Mouse (Mus musculus): ENCODE results near the gene Tap1. TPM values are rescaled to one million over a fixed set of nuclear protein-coding genes. Genes with fewer than 3 reads are reported as not detected.

Tap1 gene
- polyA plus RNA-seq, 1 experiment from 2014 or later, result 1.1 TPM

DNA sequence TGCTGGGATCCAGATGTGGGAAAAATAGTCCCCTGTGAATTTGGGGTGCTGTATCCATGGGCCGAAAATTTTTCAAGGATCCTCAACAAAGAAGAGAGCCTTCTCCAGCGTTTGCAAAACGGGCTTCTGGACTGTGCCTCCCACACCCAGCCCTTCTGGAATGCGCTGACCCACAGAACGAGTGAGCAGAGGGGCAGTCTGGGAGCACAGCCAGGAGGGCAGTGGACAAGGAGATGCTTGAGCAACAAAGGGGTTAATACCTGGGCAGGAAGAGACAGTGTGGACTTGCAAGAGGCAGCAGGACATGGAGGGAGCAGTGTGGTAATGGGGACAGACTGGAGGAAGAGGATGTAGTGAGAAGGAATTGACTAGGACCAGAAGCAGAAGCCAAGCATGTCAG, 31.8 kb upstream of the Tap1 start:
- Histone ChIP-seq H3K9ac (no peak overlapping the region), H3K4me2 (no peak overlapping the region), H3K9me3 (no peaks in the 10 kb centered on the region), H3K27ac (no peak overlapping the region), H3K4me1 (replicated peaks) (no peaks in the 10 kb centered on the region), H3K27me3 (0 out of 2 replicates have a peak, but pooled peaks cover 3% of the 10 kb centered on the region), H3K4me3 (no peak overlapping the region), H3K36me3 (no peaks in the 10 kb centered on the region)
- 66% methylated on average over 5 of the region's 5 CpGs for WGBS
- ATAC-seq (ENCODE audit: low FRiP score), result no peak

DNA sequence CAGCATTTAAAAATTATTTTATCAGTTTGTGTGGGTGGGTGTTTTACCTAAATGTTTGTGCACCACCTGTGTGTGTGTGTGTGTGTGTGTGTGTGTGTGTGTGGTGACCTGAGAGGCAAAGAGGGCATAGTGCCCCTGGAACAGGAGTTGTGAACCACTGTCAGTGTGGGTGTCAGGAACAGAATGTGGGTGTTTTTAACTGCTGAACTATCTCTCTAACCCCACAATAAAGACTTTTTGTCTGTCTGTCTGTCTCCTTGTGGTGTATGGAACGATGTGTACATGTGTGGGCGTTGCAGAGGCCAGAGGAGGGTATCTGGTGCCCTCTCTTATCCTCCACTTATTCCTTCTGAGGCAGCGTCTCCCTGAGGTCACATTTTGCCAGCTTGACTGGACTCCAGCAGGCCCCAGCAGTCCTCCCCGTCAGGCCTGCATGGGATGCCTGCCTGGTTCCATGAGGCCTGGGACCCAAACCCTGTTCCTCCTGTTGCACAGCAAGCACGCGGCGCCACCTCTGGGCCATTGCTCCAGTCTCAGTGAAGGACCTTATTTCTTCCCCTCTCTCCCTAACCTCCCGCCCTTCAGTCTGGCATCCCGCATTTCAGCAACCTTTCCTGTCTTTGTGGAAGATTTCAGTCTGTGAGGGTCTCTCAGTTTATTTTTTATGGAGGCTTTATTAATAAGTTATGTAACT, 23.0 kb upstream of the Tap1 start:
- no peaks in the 10 kb centered on the region for H3K4me1 ChIP-seq (replicated peaks)
- 0 out of 2 replicates have a peak, but pooled peaks cover 4% of the 10 kb centered on the region for H3K27me3 ChIP-seq
- WGBS, result 48% methylated on average over 9 of the region's 9 CpGs
- no peak overlapping the region for H3K27ac ChIP-seq
- H3K36me3 ChIP-seq, result no peaks in the 10 kb centered on the region
- ATAC-seq (ENCODE audit: low FRiP score), result no peak
- H3K9ac ChIP-seq, result no peak overlapping the region
- H3K4me3 ChIP-seq, result no peak overlapping the region
- no peak overlapping the region for H3K4me2 ChIP-seq
- peaks cover 4% of the 10 kb centered on the region; the same call in 1 of the 2 replicates for H3K9me3 ChIP-seq

DNA sequence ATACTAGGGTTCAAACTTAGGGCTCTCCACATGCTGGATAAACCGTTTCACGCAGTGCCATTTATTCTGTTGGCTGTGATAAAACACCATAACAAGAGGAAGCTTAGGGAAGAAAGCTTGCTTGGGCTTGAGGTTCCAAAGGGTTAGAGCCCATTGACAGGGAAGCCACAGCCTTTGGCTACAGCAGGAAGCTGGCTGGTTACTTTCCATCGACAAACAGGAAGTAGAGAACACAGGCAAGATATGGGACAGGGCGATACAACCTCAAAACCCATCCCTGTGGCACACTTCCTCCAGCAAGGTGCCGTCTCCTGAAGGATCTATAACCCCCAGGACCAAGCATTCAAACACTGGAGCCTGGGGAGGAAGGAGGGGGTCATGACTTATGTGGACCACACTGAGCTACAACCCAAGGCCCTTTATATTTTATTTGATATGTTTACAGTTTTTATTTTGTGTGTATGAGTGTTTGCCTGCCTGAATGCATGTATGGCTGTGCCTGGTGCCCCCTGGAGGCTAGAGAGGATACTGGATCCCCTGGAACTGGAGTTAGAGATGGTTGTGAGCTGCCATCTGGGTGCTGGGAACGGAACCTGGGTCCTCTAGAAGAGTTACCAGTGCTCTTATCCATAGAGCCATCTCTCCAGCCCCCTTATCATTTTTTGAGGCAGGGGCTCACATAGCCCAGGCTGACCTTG, 22.2 kb upstream of the Tap1 start:
- WGBS, result 88% methylated on average over 6 of the region's 6 CpGs
- H3K4me3 ChIP-seq, result no peak overlapping the region
- H3K36me3 ChIP-seq, result no peaks in the 10 kb centered on the region
- H3K9ac ChIP-seq, result no peak overlapping the region
- H3K4me2 ChIP-seq, result no peak overlapping the region
- H3K27ac ChIP-seq, result no peak overlapping the region
- ATAC-seq (ENCODE audit: low FRiP score), result no peak
- H3K4me1 ChIP-seq (replicated peaks), result no peaks in the 10 kb centered on the region
- 0 out of 2 replicates have a peak, but pooled peaks cover 4% of the 10 kb centered on the region for H3K27me3 ChIP-seq
- H3K9me3 ChIP-seq, result peaks cover 4% of the 10 kb centered on the region; the same call in 1 of the 2 replicates

DNA sequence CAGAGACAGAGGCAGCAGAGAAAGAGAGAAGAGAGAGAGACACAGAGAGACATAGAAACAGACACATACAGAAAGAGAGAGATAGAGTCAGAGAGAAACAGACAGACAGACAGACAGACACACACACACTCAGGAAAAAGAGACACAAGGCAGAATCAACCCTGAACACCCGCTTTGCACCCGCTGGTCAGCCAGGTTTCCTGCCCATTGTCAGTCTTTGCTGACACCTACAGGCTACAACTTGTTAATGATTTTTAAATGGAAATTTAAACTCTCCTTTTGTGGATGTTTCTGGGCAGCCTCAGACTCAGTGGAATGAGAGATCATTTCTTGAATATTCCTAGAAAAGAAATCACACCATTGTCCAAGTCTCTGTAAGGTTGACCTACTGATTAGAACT, 18.1 kb upstream of the Tap1 start:
- Histone ChIP-seq H3K27ac (no peak overlapping the region), H3K4me3 (no peak overlapping the region), H3K36me3 (no peaks in the 10 kb centered on the region), H3K27me3 (0 out of 2 replicates have a peak, but pooled peaks cover 5% of the 10 kb centered on the region), H3K4me1 (replicated peaks) (no peaks in the 10 kb centered on the region), H3K9ac (no peak overlapping the region), H3K4me2 (no peak overlapping the region), H3K9me3 (no peaks in the 10 kb centered on the region)
- WGBS, result 2% methylated on average over 2 of the region's 2 CpGs
- ATAC-seq (ENCODE audit: low FRiP score), result no peak

DNA sequence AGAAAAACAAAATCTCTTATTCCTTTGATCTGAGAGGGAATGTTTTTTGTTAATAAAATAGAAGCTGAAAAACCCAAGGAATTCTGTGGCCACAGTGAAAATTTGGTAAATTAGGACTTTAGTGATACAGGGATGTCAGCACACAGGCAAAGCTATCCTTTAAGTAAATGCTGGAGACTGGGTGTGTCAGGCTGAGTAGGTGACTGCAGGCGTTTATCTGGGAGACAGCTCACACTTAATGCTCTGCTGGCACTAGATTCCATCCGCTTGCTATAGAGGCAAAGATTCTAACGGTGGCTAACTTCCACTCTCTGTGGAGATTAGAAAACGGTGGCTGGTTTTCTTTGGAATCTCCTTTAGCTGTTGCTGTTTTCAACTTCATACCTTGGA, 16.9 kb upstream of the Tap1 start:
- Histone ChIP-seq H3K4me1 (replicated peaks) (no peaks in the 10 kb centered on the region), H3K27me3 (0 out of 2 replicates have a peak, but pooled peaks cover 3% of the 10 kb centered on the region), H3K4me3 (no peak overlapping the region), H3K27ac (no peak overlapping the region), H3K4me2 (no peak overlapping the region), H3K9ac (no peak overlapping the region), H3K36me3 (no peaks in the 10 kb centered on the region), H3K9me3 (no peaks in the 10 kb centered on the region)
- ATAC-seq (ENCODE audit: low FRiP score), result no peak
- 33% methylated on average over 4 of the region's 4 CpGs for WGBS

DNA sequence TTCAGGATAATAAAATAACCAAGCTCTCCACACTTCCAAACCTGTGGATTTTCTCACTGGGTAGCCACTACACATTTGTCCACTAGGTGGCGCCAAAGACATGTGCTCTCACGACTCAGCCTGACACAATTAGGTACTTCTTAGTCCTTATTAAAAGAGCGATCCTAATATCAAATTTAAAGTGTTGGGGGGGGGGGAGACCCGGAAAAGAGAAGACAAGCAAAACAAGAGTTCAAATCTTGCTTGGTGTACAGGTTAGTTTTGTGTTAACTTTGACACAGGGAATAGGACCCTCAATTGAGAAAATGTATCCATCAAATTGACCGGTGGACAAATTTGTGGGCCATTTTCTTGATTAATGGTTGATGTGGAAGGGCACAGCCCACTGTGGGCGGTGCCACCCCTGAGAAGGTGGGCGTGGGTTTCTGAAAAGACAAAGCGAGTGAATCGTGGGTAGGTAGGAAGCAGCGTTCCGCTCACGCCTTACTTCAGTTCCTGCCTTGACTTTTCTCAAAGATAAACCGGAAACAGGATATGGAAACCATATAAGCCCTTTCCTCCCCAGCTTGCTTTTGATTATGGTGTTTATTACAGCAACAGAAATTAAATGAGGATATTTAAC, 16.4 kb upstream of the Tap1 start:
- H3K4me1 ChIP-seq (replicated peaks), result no peaks in the 10 kb centered on the region
- ATAC-seq (ENCODE audit: low FRiP score), result no peak
- H3K27me3 ChIP-seq, result 0 out of 2 replicates have a peak, but pooled peaks cover 3% of the 10 kb centered on the region
- H3K9me3 ChIP-seq, result no peaks in the 10 kb centered on the region
- no peaks in the 10 kb centered on the region for H3K36me3 ChIP-seq
- no peak overlapping the region for H3K4me2 ChIP-seq
- H3K4me3 ChIP-seq, result no peak overlapping the region
- no peak overlapping the region for H3K27ac ChIP-seq
- no peak overlapping the region for H3K9ac ChIP-seq
- 42% methylated on average over 13 of the region's 13 CpGs for WGBS

DNA sequence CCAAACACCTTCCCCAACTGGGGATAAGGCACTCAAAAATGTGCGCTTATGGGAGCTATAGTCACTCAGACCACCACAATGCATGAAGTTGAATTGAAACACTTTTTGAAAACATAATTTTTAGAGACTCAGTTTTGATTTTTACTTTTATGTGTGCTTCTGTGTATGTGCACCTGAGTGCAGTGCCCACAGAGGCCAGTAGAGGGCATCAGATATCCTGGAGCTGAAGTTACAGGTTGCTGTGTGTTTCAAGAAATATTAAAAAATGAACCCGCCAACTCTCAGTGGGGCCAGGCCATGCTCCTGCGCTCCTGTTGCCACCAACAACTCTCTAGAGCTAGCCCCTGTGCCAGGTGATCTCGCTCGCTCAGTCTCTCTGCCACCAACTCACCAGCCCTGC, 14.8 kb upstream of the Tap1 start:
- no peaks in the 10 kb centered on the region for H3K36me3 ChIP-seq
- no peak for ATAC-seq (ENCODE audit: low FRiP score)
- H3K4me2 ChIP-seq, result no peak overlapping the region
- no peak overlapping the region for H3K4me3 ChIP-seq
- no peaks in the 10 kb centered on the region for H3K9me3 ChIP-seq
- no peak overlapping the region for H3K9ac ChIP-seq
- H3K27ac ChIP-seq, result no peak overlapping the region
- no peaks in the 10 kb centered on the region for H3K4me1 ChIP-seq (replicated peaks)
- H3K27me3 ChIP-seq, result 0 out of 2 replicates have a peak, but pooled peaks cover 3% of the 10 kb centered on the region
- 96% methylated on average over 5 of the region's 5 CpGs for WGBS

DNA sequence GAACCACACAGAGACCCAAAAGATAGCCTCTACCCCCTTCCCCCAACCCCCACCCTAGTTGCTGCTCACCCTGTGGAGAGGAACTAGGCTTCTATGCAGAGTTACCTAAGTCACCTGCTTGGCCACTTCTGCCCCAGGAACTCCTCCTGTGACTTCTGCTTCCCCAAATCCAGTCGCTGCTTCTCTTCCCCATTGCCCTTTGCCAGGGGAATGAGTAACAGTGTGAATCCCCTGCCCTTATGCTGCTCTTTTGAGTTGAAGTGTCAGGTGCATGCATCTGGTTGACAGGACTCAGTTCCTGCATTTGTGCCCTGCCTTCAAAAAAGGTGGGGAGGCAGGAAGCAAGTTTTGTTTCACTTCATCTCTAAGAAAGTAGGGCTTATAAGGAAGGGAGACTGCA, 13.3 kb upstream of the Tap1 start:
- Histone ChIP-seq H3K27me3 (0 out of 2 replicates have a peak, but pooled peaks cover 3% of the 10 kb centered on the region), H3K36me3 (no peaks in the 10 kb centered on the region), H3K4me3 (no peak overlapping the region), H3K27ac (no peak overlapping the region), H3K4me2 (no peak overlapping the region), H3K4me1 (replicated peaks) (no peaks in the 10 kb centered on the region), H3K9ac (no peak overlapping the region), H3K9me3 (no peaks in the 10 kb centered on the region)
- WGBS, result 54% methylated on average over 1 of the region's 1 CpGs
- ATAC-seq (ENCODE audit: low FRiP score), result no peak

DNA sequence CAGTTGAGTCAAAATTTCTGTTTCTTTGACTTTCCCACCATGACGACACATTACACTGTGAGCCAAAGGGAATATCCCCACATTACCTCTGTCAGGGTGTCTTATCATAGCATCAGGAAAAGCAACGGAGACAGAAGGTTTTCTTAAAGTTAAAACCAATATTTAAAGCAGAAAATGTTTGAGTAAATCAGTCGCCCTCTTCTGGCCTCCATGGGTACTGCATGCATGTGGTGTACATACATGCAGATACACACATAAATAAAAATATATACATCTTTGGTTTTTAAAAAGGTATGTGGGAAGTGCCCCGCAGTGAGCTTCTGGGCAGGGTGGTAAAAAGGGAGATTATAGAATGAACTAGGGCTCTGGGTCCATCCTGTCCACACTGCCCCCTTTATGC, 10.2 kb upstream of the Tap1 start:
- H3K27me3 ChIP-seq, result 0 out of 2 replicates have a peak, but pooled peaks cover 5% of the 10 kb centered on the region
- H3K9ac ChIP-seq, result no peak overlapping the region
- ATAC-seq (ENCODE audit: low FRiP score), result no peak
- no peak overlapping the region for H3K4me2 ChIP-seq
- no peak overlapping the region for H3K27ac ChIP-seq
- no peaks in the 10 kb centered on the region for H3K4me1 ChIP-seq (replicated peaks)
- no peak overlapping the region for H3K4me3 ChIP-seq
- no peaks in the 10 kb centered on the region for H3K36me3 ChIP-seq
- no peaks in the 10 kb centered on the region for H3K9me3 ChIP-seq
- WGBS, result 67% methylated on average over 4 of the region's 4 CpGs

DNA sequence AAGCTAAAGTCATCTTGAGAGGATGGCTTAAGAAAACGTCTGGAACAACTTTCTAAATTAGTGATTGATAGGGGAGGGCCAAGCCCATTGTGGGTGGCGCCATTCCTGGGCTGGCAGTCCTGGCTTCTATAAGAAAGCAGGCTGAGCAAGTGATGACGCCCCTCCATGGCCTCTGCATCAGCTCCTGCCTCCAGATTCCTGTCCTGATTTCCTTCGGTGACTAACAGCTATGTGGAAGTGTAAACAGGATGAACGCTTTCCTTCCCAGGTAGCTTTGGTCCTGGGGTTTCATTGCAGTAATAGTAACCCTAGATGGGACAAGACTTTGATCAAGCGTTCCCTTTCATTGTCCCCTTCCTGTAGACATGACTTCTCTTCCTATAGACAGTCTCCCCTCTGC, 8.3 kb upstream of the Tap1 start:
- no peaks in the 10 kb centered on the region for H3K9me3 ChIP-seq
- no peak overlapping the region for H3K4me2 ChIP-seq
- H3K27ac ChIP-seq, result no peak overlapping the region
- no peak overlapping the region for H3K9ac ChIP-seq
- no peaks in the 10 kb centered on the region for H3K4me1 ChIP-seq (replicated peaks)
- peaks cover 18% of the 10 kb centered on the region for H3K27me3 ChIP-seq
- no peaks in the 10 kb centered on the region for H3K36me3 ChIP-seq
- no peak for ATAC-seq (ENCODE audit: low FRiP score)
- 80% methylated on average over 6 of the region's 6 CpGs for WGBS
- H3K4me3 ChIP-seq, result no peak overlapping the region

DNA sequence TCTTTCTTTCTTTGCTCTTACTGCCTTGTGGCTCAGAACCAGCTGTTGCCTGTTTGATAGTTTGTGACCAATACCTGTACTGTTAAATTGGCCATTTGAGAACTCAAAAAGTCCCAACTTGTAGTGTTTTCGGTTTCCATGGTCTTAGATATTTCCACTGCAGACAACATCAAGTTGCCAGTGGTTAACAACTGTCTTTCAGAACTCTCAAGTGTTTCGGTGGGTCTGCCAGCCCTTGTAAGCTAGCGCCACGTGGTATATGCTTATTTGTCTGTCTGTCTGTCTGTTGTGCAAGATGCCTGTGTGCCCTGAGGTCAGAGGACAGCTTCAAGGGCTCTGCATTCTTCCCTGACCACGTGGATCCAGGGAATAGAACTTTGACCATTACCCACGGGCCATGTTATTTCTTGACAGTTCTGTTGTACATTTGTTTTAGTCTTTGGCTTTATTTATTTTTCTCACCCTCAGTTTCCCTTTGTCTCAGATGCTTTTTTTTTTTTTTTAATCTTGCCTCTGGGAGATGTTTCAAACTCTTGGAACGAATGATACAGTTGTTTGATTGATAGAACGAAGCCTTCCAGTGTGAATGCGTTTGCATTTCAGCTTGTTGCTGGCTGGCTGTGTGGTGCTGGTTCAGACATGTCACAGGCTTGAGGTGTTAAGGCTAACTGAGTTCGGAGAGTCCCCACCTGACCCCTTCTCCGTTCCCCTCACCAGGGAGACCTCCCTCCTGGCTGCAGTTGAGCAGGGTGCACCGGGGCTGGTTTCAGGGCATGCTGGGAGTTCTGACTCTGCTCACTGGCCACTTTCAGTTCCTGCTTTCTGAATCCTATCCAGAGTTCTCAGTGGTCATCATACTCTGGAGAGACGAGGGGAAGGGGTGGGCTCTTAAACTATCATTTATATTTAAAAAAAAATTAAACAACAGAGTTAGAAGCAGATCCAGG, 7.2 kb upstream of the Tap1 start:
- H3K4me2 ChIP-seq, result no peak overlapping the region
- no peaks in the 10 kb centered on the region for H3K9me3 ChIP-seq
- ATAC-seq (ENCODE audit: low FRiP score), result no peak
- 76% methylated on average over 13 of the region's 13 CpGs for WGBS
- H3K4me3 ChIP-seq, result no peak overlapping the region
- H3K4me1 ChIP-seq (replicated peaks), result no peaks in the 10 kb centered on the region
- no peaks in the 10 kb centered on the region for H3K36me3 ChIP-seq
- no peak overlapping the region for H3K27ac ChIP-seq
- no peak overlapping the region for H3K9ac ChIP-seq
- H3K27me3 ChIP-seq, result peaks cover 28% of the 10 kb centered on the region

All from hindbrain, embryonic 13.5 days (tissue).